Mouse (Mus musculus): ENCODE data around the gene Dgkb.
A peak's percentile ranks its signal among the peaks of the same experiment; 100 is the strongest.

The Dgkb gene

DNA sequence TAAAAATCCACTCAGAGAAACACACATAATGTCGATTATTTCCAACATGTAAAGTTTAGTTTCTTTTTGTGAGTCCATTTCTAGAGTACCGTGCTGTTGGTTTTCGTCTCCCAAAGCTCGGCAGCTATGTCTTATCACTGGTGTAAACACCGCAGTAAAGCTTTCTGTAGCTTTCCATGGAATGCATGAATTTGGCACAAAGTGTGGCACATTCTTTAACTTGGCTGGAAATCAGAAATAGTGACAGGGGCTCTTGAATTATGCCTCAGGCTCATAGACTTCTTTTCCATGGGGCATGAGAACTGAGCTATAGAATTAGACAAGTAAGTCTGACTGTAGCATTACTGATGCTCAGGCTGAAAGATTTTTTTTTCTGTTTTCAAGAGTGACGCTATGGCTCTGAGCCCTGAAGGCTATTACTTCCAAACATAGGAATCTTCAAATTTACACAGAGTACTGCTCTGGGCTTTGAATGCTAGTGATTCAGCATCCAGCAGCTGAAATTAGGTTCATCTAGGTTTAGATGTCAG is 179.0 kb downstream of the Dgkb start:
- DNase-seq (ENCODE audit: low read depth, low spot score), result no peak

DNA sequence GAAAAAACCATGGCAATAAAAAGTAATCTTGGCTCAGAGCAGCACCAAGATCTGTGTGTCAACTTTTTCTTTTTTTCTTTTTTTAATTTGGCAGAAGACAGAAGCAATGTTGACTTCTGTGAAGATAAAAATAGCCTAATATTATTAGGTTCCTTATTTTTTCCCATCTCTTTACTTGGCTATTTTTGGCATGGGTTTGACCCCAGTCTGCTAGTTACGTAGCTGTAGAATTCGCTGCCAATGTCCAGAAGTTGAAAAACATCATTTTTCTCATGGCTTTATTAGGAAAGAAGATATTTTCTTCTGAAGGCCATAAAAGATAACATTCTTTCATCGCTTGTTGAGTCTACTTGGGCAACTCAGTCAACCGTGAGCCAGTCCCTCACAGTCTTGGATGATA is 200.1 kb downstream of the Dgkb start:
- no peak for DNase-seq (ENCODE audit: low read depth, low spot score)

DNA sequence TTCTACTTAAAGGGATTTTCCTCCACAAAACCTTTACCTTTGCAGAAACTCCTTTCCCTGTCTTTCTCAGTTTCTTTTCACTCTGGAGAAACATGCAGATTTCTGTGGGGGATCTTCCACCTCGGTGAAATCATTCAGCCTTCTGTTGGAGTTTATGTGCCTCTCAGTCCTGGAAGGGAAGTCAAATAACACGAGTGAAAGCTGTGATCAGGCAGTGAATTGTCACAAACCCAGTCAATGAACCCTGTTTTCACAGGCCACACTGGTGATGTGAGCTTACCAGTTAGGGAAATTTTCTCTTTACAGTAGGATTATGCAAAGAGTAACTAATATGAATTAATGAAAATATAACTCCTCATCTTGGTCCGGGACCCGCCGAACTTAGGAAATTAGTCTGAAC is 229.7 kb downstream of the Dgkb start:
- DNase-seq (ENCODE audit: low read depth, low spot score), result no peak

DNA sequence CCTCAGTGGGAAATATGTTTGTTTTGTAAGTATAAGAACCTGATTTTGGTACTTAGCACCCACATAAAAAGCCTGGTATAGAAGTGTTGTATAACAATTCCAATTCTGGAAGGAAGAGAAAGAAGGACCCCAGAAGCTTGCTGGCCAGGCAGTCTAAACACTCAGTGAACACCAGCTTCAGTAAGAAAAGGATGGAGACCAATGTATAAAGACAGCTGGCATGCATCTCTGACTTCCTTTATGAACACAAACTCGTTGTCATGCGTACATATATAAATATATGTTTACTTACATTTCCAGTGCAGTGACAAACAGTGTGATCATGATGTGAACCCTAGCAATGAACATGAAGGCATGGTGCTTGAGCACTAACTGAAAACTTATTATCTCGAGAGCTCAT is 270.7 kb downstream of the Dgkb start:
- no peak for DNase-seq (ENCODE audit: low read depth, low spot score)

DNA sequence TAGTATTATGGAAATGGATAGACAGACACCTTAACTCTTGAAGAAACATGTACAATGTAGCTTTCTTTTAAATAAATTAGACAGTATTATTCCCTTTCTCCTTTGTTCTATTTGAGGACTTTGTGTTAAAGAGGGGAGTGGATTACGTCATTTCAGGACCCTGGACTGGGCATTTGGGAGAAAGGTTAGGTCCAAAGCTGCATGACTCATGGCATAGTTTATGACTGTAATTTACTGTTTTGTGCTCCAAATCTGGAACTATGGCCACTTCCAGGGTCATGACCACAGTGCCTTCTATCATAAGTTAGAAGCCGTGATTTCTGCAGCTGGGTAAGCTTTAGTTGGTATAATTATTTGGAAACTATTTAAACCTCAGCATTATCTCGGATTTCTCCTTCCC is 294.4 kb downstream of the Dgkb start:
- no peak for DNase-seq (ENCODE audit: low read depth, low spot score)

DNA sequence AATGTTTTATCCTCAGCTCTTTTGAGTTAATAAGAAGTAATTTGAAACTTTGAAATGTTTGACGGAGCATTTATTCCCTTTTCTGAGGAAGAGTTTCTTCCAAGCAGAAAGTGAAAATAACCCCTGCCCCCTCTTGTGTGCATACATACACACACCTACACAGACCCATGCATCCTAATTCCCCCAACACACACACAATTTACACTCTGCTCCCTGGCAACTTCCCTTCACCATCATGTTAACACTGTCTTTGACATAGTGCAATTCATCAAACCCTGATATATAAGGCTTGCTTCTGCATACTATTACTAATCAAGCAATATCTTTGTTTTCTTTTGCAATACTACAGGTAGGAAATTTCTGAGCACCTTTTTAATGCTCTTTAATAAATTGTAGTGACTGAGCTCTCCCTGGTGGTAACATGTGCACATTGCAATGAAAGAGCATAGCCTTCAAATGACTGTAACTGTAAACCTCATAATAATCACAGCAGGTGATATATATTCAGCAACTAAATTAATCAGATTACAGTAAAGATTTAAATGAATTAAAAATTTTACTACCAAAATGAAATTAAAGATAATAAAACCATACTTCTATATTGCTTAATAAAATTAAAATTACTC is 297.6 kb downstream of the Dgkb start:
- DNase-seq (ENCODE audit: low read depth, low spot score), result no peak

DNA sequence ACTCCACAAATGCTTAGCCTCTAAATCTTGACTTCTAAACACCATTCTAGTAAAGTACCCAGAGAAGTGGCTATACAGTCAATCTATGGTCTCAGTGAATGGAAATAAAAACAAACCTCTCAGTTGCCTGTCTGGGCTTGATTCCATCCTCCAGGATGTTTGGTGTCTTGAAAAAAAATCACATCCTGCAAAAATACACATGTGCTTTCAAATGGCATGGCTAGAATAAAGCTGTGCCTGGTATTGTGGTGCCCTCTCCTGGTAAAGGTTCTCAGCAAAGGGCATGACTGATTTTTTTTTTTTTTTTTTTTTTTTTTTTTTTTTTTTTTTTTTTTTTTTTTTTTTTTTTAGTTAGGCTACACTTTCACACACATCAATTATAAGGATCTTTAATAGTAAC is 306.0 kb downstream of the Dgkb start:
- DNase-seq (ENCODE audit: low read depth, low spot score), result peak; percentile 23

DNA sequence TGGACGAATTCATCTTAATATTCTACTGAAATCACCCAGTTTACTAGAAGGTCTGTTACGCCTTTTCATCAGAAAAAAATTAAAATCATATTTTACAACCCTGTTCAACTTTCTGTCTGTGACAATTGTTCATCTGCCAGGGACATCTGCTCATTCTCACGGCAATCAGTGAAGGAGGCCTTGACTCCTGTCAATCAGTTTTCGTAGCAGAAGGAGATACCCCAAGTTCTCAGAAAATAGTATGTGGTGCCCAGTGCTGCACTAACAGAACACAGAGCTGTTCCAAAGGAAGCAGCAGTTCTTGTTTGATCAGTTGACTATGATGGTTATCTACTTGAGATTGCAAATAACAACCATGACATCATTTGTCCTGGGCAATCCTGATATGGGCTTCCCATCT is 307.8 kb downstream of the Dgkb start:
- DNase-seq (ENCODE audit: low read depth, low spot score), result no peak

DNA sequence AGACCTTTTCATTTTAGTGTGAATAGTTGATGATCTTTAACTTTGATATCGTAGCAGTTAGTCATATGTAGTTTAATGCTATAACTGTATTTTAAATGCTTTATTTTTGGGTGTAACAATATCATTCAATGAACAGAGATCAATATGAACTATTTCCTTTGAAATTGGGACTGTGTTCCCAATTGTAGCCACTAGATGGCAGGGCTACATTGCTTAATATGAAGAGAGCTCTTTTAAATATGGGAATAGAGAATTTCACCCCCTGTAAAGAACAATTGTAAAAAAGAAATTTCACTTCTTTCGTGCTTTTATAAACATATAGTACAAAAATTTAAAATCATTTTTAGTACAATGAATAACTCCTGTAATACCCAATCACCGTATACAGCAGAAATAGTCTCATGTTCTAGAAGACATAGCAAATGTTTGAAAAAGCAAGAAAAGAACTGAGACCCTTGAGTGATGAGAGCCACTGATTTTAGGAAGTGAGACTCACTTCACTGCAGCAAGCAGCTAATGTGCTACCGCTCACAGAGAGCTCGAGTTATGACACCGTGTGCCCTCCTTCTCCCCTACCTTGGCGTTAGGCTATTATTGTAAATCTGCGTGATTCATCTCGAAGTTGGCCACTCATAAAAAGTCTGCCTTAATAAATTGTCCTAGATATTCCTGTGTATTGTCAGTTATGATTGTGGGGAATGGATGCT is 312.8 kb downstream of the Dgkb start:
- DNase-seq (ENCODE audit: low read depth, low spot score), result no peak

DNA sequence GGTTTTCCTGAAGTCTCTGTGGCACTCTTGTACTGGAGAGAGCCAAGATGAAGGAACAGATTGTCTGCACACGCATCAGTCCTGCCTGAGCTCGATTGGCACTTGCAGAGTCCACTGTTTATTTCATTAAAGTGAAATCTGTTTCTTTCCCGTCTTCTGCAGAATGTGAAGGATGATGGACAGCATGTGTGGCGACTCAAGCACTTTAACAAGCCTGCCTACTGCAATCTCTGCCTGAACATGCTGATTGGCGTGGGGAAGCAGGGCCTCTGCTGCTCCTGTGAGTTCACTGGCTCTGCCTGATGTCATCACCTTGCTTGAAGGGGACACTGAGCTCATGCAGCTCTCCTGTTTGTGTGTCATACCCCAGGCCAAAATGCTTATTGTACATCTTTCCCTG is 318.9 kb downstream of the Dgkb start:
- DNase-seq (ENCODE audit: low read depth, low spot score), result no peak

DNA sequence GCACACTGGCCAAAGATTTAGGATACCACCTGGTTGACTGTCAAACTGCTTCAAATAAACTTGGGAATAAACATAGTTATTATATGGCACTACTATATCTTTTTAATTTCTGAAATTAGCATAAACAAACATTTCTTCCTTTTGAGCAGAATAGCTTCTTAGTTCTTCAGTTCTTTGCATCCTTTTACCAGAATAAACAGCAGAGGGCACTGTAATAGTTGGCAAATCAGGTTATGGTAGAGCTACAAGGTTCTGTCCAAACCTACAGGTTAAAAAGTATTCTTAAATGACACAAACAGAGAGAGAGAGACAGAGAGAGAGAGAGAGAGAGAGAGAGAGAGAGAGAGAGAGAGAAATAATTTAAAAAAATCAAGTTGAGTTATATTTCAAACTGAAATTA is 322.5 kb downstream of the Dgkb start:
- peak; percentile 22 for DNase-seq (ENCODE audit: low read depth, low spot score)

DNA sequence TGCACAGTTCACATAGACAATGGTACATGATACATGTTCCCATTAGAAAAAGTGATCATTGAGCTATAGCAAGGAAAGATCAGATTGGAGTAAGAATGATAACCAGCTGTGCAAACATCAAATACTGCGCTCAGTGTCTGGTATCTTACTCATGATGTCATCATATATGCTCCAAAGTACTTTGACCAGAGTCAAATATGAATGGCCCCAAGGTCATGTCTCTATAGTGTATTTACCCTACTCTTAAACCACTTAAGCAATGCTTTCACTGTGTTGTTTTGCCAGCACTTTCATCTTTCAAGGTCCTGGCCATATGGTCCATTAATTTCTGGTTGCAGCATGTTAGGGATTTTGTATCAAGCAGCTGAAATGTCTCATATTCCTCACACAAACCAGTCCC is 415.1 kb downstream of the Dgkb start:
- DNase-seq (ENCODE audit: low read depth, low spot score), result no peak

DNA sequence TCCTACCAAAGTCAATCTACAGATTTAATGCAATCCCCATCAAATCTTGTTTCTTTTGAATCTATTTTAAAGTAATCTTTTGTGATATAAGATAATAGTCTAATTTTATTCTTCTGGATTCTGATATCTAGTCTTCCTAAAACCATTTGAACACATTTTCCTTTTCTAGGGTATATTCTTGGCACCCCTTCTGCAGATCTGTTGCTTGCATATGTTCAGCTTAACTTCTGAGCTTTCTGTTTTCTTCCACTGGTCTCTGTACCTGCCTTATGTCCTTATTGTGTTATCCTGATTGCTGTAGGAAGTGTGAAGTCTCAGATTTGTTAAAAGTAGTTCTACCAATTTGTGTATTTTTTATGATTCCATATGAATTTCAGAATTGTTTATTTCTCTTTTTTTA is 451.3 kb downstream of the Dgkb start:
- peak; percentile 60 for DNase-seq (ENCODE audit: low read depth, low spot score)

DNA sequence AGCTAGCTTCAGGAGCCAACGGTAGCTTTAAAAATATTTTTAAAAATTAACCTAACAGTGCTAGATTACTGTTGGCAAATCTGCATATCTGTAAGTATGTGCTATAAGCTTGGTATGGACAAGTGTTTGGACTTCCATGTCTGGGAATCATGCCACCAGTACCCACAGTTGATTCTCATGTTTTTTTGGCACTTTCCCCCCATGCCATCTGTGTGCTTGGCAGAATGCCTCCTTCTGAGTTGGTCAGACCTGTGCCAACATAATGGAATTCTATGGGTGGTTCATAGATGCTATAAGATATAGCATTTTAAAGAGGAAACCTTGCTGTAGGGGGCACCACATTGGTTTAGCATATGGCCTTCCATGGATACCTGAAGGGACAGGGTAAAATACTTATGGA is 484.0 kb downstream of the Dgkb start:
- peak; percentile 41 for DNase-seq (ENCODE audit: low read depth, low spot score)

DNA sequence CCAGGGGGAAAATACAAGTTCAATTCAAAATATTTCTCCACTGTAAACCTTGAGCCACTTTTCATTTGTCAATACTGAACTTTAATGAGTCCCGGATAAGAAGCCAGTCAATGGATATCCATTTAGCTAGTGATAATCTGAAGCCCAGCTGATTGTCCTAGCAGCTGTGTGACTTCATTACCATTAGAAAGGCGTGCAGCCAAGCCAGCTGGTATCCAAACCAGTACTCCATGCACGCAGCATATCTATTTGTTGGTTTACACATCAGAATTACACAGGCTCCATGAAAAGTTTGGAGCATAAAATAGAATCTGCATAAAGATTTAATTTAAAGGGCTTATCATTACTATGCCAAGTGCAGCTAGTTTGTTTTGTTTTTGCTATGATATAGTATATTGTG is 486.3 kb downstream of the Dgkb start:
- DNase-seq (ENCODE audit: low read depth, low spot score), result no peak

DNA sequence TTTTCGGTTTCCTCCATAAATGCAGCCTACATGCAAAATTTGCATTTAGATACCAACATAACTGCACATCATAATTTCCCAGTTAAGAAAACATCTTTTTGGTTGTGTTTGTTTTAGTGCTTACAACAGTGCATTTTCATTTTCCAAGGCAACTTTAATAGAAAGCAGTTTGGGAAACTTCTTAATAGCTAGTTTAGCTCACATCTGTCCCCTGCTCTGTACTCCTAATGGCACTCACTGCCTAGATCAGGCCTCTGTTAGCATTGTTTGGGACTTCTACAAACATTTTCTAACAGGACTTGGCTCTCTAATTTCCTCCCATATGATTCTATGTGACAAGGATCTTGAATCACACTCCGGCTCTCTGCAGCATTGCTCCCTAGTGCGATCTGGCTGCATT is 486.7 kb downstream of the Dgkb start:
- no peak for DNase-seq (ENCODE audit: low read depth, low spot score)

DNA sequence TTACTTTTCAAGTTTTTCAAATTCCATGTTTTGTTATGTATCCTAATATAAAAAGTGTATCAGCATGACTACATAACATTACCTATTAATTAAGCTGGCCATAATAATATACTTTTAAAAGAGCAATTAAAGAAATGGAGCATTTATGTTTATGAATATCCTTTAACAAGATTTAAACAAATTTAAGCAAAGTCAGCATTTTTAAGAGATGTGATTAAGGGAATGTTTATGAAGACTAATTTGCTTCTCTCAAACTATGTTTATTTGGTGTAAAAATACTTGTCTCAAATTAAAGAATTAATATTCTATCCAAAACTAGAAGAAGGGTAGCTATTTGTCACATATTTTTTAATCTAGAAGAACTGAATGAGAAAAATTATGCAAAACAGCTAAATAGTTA is 492.4 kb downstream of the Dgkb start:
- no peak for DNase-seq (ENCODE audit: low read depth, low spot score)

DNA sequence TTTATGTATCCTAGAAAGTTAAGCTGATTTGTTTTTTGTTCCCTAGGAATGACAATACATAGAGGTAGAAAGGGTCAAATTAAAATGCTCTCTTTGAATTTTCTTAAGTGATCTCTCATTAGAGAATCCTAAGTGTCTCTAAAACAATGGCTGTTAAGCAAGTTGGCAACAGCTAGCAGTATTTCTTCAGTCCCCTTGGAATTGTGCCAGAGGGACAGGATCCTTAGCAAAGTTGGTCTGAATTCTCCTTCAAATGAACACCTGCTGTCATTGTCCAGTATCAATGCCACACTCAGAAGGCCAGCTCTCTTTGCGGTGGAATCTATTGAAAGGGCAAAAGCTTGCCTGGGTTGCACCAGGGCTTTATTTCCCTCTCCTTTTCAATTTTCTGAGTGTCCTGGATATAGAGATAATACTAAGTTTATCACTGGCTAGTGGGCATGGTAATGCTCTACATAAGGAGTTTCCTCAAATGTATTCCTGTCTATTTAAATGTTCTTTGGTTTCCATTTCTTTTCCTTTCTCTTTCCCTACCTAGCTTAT is 510.3 kb downstream of the Dgkb start:
- no peak for DNase-seq (ENCODE audit: low read depth, low spot score)

DNA sequence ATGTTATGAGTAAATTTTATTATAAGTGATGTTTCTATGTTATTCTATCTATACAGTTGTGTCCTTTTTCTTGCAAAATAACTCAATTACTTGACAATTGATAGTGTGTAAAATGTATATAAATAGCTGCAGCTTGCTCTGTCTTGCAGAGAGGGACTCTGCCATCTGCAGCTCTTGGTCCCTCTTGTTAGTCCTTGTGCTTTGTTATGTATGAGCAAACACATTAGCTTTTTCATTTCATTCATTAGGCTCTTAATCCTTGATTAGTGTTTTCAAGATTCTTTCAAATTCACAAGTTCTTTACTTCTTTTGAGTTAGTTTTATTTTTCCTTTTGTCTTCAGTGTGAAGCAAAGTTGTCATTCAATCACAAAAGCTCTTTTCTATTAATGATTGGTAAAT is 511.3 kb downstream of the Dgkb start:
- no peak for DNase-seq (ENCODE audit: low read depth, low spot score)

DNA sequence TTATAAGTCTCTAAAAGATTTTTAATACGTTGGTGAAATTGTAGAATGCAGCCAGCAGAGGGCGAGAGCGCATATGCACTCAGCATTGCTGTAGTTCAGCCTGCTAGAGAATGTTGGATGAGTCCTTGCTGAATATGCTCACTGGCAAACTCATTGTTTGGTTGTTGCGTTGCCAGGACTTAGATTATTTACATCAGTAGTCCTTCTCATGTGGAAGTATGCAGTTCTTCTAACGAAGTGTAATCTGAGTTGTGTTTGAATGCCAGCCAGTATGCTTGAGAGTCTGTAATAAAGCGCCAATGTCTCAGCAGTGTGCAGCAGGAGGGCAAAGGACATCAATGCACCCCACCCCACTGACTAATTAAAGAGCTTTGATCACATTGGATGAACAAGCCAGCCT is 525.1 kb downstream of the Dgkb start:
- peak; percentile 46 for DNase-seq (ENCODE audit: low read depth, low spot score)

DNA sequence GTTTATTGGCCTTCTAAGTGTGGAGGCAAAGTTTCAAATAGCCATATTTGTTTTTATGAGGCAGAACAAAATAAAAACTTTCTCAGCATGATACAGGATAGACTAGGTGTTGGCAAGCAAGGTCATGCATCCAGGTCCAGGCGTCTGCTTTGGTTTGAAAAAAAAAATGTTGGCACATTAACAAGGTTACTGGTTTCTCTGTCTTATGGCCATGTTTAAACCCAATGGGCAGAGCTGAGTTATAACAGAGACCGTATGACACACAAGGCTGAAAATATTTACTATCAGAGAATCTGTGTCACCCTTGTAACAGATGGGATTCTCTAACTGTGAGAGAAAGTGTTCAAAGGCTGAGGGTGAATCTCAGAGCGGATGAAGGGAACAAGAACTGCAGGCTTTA is 535.0 kb downstream of the Dgkb start:
- no peak for DNase-seq (ENCODE audit: low read depth, low spot score)

DNA sequence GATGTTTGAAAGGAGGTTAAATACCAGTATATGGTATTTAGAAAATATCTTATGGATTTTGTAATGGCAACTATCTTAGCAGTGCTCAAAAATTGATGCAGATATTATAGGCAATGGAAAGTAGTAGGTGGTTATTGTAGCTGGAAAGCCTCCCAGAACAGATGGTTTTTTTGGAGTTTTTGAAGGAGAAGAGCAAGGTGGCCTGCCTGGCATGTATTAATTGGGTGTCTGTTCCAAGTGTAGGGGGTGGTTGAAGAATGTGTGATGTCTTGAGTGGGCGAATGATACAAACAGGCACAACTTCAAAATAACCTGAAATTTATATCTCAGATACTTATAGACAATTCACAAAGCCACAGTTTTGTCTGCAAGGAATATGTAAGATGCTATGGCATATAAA is 538.9 kb downstream of the Dgkb start:
- DNase-seq (ENCODE audit: low read depth, low spot score), result peak; percentile 89

DNA sequence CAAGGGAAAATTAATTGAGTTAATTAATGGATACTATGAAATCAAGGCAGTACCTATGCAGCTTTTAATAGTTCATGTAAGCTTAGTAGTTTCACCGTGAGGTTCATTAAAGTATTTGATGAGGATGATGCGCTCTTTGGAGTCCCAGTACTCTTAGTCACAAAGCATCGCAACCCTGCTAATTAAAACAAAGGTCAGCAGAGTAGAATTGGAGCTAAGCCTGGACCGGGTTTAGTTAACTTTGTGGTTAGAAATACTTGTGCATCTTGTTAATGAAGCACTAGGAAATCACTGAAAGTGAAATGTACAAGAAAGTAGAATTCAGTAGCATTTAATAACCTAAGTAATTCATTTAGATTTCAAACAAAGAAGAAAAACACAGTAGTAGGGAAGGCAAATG is 544.0 kb downstream of the Dgkb start:
- DNase-seq (ENCODE audit: low read depth, low spot score), result no peak

All from telencephalon, adult 2 months (tissue).